Mouse (Mus musculus) T-helper 2 cell (primary cell): ENCODE measurements around the gene Pxn.

Experiments
- in situ Hi-C: fragments of 300-600 bp; cut with MboI, MseI; formaldehyde crosslinking; loops from one replicate; pipeline ENCODE4 v1.15.1; 2025; ENCODE audit warnings: high pct_unique_total_duplicates

Pxn gene

GRCm38 (mm10) chr5:115528128-115528527 is 21.7 kb downstream of the Pxn start:
- in situ Hi-C loops: no loop called here

- in situ Hi-C loops: no loop called here
These were observed 22.9 kb downstream of the Pxn start for GRCm38 (mm10) chr5:115529364-115529741.

GRCm38 (mm10) chr5:115529742-115530446 is 23.4 kb downstream of the Pxn start:
- in situ Hi-C loops: no loop called here

- in situ Hi-C loops: no loop called here
These were observed 24.0 kb downstream of the Pxn start for GRCm38 (mm10) chr5:115530447-115530809.

DNA sequence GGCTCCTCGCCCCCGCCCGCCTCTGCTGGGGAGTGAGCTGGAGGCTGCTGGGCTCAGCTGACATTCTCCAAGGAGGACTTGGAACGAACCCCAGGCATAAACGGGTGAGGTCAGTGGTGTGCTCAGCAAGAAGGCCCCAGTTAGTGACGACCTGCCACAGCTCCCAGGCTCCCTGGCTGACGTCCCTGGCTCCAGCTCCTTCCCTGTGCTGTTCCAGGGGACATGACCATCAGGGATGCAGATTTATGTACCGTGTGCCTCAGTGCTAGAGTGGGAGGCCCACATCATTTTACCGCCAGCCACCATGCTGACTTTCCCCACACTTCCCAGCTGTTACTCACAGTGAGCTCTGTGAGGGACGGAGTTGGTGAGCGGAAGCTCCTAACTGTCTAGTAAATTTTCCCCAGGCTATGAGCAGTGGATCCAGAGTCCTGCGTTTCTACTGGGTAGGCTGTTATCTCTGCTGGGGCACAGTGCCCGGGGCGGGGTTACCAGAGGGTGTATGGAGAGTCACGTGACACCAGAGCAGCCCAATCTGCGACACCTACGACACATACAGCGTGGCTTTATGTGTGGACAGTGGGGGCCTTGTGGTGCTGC is 25.3 kb downstream of the Pxn start:
- in situ Hi-C loops: no loop called here

- in situ Hi-C loops: no loop called here
These were observed 27.8 kb downstream of the Pxn start for GRCm38 (mm10) chr5:115534290-115534731.

GRCm38 (mm10) chr5:115534856-115535255 is 28.4 kb downstream of the Pxn start:
- in situ Hi-C loops: no loop called here

DNA sequence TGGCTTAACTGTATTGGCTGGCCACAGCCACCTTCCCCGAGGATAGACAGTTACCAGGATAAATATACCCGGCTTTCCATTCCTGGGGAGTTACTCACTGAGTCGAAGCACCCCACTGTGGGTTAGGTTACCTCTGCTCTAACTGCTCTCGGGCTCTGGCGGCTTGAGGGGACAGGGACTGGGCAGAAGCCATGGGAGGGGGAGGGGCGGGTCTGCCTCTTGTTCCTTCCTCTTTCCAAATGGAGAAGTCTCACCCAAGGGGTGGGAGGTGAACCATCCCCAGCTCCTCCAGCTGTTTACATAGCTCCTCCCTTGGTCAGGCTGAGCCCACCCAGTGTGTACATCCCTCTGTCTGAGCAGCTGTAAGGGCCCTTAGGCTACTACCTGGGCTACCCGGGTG is 29.2 kb downstream of the Pxn start:
- in situ Hi-C loops: no loop called here

- in situ Hi-C loops: no loop called here
These were observed 31.7 kb downstream of the Pxn start for GRCm38 (mm10) chr5:115538017-115538692.

- in situ Hi-C loops: no loop called here
These were observed 32.2 kb downstream of the Pxn start for GRCm38 (mm10) chr5:115538693-115539043.

DNA sequence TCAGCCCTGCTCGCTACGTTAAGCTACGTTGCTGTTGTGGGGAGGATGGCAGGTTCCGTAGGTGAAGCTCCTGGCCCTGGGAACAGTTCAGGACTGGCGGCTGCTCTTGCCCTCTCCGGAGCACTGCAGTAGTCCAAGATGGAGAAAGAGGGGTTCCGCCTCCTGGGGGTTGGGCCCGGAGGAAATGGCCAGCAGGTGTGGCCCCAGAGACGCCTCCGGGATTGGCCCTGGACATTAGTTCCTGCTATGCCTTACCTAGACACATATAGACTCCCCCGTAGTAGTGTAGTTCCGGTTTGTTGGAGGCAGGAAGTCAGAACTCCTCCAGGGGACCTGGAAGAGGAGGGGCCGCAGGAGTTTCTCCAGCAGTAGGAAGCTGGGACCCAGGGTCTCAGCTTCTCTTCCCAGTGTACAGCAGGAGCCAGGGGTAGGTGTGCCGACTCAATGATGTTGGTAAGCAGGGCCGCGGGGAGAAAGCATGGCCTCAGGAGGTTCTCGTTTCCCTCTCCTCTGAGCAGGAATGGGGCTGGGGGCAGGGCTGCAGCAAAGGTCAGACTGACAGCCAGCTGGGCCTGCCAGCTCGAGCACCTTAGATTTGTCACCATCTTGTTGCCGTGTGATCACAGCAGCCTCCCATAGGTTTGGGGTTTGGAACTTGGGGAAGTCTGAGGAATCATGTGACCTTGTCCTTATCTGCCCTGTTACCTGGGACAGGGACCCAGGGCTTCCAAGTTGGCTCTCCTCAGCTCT is 36.3 kb downstream of the Pxn start:
- in situ Hi-C loops: loop anchor here (5.0 kb wide), 1 partner anchor 41 kb away; no protein-coding TSS in a partner anchor

GRCm38 (mm10) chr5:115543509-115544253 is 37.2 kb downstream of the Pxn start:
- in situ Hi-C loops: loop anchor here (5.0 kb wide), 1 partner anchor 41 kb away; no protein-coding TSS in a partner anchor

- in situ Hi-C loops: loop anchor here (5.0 kb wide), 1 partner anchor 42 kb away; no protein-coding TSS in a partner anchor
These were observed 38.2 kb downstream of the Pxn start for GRCm38 (mm10) chr5:115544655-115545185.

- in situ Hi-C loops: no loop called here
These were observed 39.2 kb downstream of the Pxn start for GRCm38 (mm10) chr5:115545636-115546035.

DNA sequence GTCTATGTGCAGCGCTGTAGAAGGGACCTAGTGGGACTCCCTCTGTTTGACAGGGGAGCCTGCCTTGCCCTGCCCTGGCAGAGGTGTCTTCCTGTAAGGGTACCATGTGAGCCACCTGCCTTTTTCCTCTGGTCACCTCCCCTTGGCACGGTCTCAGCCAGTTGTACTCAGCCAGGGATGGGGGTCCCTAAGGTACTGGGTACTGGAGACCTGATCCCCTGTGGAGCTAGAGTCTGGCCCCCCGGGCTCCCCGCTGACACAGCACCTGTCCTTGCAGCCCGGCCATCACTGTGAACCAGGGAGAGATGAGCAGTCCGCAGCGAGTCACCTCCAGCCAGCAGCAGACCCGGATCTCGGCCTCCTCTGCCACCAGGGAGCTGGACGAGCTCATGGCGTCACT is 40.1 kb downstream of the Pxn start:
- in situ Hi-C loops: no loop called here

DNA sequence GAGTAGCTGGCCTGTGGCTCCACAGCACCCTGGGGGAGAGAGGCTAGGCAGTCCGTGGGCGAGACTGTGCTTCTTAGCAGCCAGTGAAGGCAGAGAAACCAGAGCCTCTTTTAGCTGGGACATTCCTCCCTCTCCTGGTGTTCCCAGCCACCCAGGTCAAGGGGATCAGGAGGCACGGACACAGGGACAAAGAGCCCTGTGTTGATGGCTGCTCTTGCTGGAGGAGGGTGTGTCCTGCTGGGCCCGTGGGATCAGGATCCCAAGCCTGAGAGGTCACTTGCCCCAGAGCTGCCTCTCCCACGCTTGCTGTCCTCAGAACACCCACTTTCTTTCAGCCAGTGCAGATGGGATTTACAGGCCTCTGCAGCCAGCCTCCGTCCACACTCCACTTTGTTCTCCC is 40.5 kb downstream of the Pxn start:
- in situ Hi-C loops: no loop called here

- in situ Hi-C loops: no loop called here
These were observed 40.9 kb downstream of the Pxn start for GRCm38 (mm10) chr5:115547421-115547820.

- in situ Hi-C loops: no loop called here
These were observed 42.2 kb downstream of the Pxn start for GRCm38 (mm10) chr5:115548501-115549285.

DNA sequence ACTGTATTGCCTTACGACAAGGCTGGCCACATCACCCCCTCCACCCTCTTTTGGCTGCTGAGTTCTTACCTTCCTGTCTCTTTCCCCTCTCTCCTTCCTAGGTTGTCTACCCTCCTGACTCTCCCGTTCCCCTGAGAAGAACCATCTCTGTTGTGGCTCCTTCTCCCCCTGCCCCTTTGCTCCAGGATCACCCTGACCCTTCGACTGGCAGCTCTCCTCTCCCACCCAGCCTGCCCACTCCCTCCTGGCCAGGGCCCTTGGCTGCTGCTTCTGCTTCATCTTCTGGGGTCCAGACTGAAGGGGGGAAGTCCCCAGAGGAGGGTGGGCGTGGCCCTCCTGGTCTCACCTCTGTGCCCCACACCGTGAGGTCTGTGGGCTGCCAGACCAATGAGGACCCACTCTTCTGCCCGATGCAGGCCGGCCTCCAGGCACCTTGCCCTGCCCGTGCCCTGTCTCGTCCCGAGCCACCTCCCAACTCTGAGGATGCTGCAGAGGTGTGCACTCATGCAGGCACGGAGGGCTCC is 44.1 kb downstream of the Pxn start:
- in situ Hi-C loops: no loop called here

GRCm38 (mm10) chr5:115551386-115551785 is 44.9 kb downstream of the Pxn start:
- in situ Hi-C loops: no loop called here
